Mouse (Mus musculus) cerebellum, postnatal 36 days (tissue): ENCODE data around the gene Os9.
"Not testable (repeated sequence)": the region's sequence is repeated elsewhere in the genome, so short reads cannot be mapped to it uniquely, and the experiment has no call there.

Experiments used
- DNase-seq, 2 experiments: peaks; one replicate each; pipeline ENCODE4 v3.0.0; 2021 to 2022; ENCODE audit warnings: mixed read lengths in 2 of 2

The Os9 gene

GRCm38 (mm10) chr10:127144536-127144935 is 23.6 kb upstream of the Os9 start:
- no peak for DNase-seq

- DNase-seq = peak in 1 of 2 experiments; percentile 40
Observed at GRCm38 (mm10) chr10:127143228-127143627, 22.3 kb upstream of the Os9 start.

GRCm38 (mm10) chr10:127141500-127141899 is 20.6 kb upstream of the Os9 start:
- no peak for DNase-seq

- no peak for DNase-seq
Observed at GRCm38 (mm10) chr10:127140971-127141370, 20.0 kb upstream of the Os9 start.

GRCm38 (mm10) chr10:127138328-127139141 is 17.6 kb upstream of the Os9 start:
- DNase-seq = no peak

GRCm38 (mm10) chr10:127137896-127138295 is 17.0 kb upstream of the Os9 start:
- DNase-seq = no peak

- no peak for DNase-seq
Observed at GRCm38 (mm10) chr10:127136510-127136909, 15.6 kb upstream of the Os9 start.

- no peak for DNase-seq
Observed at GRCm38 (mm10) chr10:127135118-127135836, 14.3 kb upstream of the Os9 start.

- not testable (repeated sequence) for DNase-seq
Observed at GRCm38 (mm10) chr10:127134394-127135035, 13.6 kb upstream of the Os9 start.

GRCm38 (mm10) chr10:127132469-127132868 is 11.5 kb upstream of the Os9 start:
- no peak for DNase-seq

GRCm38 (mm10) chr10:127129431-127129830 is 8.5 kb upstream of the Os9 start:
- no peak for DNase-seq

- no peak for DNase-seq
Observed at GRCm38 (mm10) chr10:127127711-127128279, 6.9 kb upstream of the Os9 start.

- DNase-seq = no peak
Observed at GRCm38 (mm10) chr10:127126579-127126978, 5.6 kb upstream of the Os9 start.

- DNase-seq = peak in 1 of 2 experiments; percentile 21
Observed at GRCm38 (mm10) chr10:127125210-127126001, 4.5 kb upstream of the Os9 start.

GRCm38 (mm10) chr10:127123436-127123805 is 2.5 kb upstream of the Os9 start:
- peak; percentile 81 to 90 for DNase-seq

- peak; percentile 67 to 70 for DNase-seq
Observed at GRCm38 (mm10) chr10:127122784-127123435, 2.0 kb upstream of the Os9 start.

- no peak for DNase-seq
Observed at GRCm38 (mm10) chr10:127122018-127122417, 1.1 kb upstream of the Os9 start.

GRCm38 (mm10) chr10:127120301-127121065 is 448 bp downstream of the Os9 start:
- peak in 1 of 2 experiments; percentile 15 for DNase-seq

GRCm38 (mm10) chr10:127119229-127119628 is 1.7 kb downstream of the Os9 start:
- no peak for DNase-seq

GRCm38 (mm10) chr10:127118470-127118869 is 2.5 kb downstream of the Os9 start:
- no peak for DNase-seq

- DNase-seq = no peak
Observed at GRCm38 (mm10) chr10:127115068-127115467, 5.9 kb downstream of the Os9 start.
